Mouse (Mus musculus): ENCODE measurements around the gene Adgrb2. TPM values are rescaled to one million over a fixed set of nuclear protein-coding genes. Genes with fewer than 3 reads are reported as not detected.

Adgrb2 gene
- polyA plus RNA-seq (2014; fragmentation: Illumina TruSeq; extraction: RNeasy Lipid Tissue Mini Kit (QIAGEN cat#74804); ENCODE audit: low read depth, low replicate concordance) = not detected

GRCm38 (mm10) chr4:129984421-129985061, at the start of gene Adgrb2:
Gene Adgrb2, plus strand, starts transcription at chr4:129984870.

DNA sequence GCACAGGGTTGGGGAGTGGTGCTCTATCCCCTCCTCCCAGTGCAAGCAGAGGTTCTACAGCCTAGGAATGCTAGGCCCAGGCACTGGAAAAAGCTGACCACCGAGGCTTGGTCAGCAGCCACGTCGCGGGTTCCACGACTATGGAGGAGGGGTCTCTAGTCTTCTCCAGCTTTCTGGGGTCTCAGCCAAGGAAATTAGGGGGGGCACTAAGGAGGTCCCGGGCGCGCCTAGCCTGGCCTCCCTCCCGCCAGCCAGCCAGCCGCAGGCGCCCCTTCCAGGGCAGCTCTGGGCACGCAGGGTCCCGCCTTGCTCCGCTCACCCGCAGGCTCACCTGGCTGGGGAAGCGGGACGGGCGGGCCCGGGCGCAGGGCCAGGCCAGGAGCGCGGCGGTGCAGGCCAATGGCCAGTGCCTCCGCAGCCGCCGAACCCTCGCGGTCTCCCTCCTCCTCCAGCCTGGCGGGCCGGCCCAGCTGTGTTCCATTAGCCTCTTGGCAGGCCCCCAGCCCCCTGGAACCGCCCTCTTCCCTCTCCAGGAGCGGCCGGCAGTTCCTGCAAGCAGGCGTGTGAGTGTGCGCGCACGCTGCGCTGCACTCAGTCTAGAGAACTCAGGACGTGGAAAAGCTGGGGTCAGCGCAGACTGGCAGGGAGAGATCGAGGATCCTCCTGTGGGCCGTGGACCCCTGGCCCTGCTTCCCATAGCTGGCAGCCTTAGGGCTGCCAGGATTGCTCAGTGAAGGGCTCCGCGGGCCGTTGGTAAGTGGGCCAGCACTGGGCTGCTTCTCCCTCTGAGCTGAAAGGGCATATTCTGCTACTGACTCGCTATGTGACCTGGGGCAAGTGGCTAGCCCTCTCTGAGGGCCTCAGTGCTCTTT, 62.9 kb downstream of the Adgrb2 start, which contains the start of gene Col16a1:
TSS of gene Col16a1 (plus strand) at position 510 of the 872 bp plus-strand sequence.

Other genes starting within 250 kb of the Adgrb2 start
- gene Khdrbs1, start 242.6 kb upstream of the Adgrb2 start, polyA plus RNA-seq (2014; fragmentation: Illumina TruSeq; extraction: RNeasy Lipid Tissue Mini Kit (QIAGEN cat#74804); ENCODE audit: low read depth, low replicate concordance) = 186 TPM
- 2,725 TPM for gene Ptp4a2, start 173.7 kb upstream of the Adgrb2 start, polyA plus RNA-seq (2014; fragmentation: Illumina TruSeq; extraction: RNeasy Lipid Tissue Mini Kit (QIAGEN cat#74804); ENCODE audit: low read depth, low replicate concordance)
- gene Spocd1, start 55.6 kb upstream of the Adgrb2 start, polyA plus RNA-seq (2014; fragmentation: Illumina TruSeq; extraction: RNeasy Lipid Tissue Mini Kit (QIAGEN cat#74804); ENCODE audit: low read depth, low replicate concordance) = not detected
- gene Col16a1, start 63.0 kb downstream of the Adgrb2 start, polyA plus RNA-seq (2014; fragmentation: Illumina TruSeq; extraction: RNeasy Lipid Tissue Mini Kit (QIAGEN cat#74804); ENCODE audit: low read depth, low replicate concordance) = 1.5 TPM
- gene Pef1, start 117.7 kb downstream of the Adgrb2 start, polyA plus RNA-seq (2014; fragmentation: Illumina TruSeq; extraction: RNeasy Lipid Tissue Mini Kit (QIAGEN cat#74804); ENCODE audit: low read depth, low replicate concordance) = 7.4 TPM
- gene Hcrtr1, start 154.5 kb downstream of the Adgrb2 start, polyA plus RNA-seq (2014; fragmentation: Illumina TruSeq; extraction: RNeasy Lipid Tissue Mini Kit (QIAGEN cat#74804); ENCODE audit: low read depth, low replicate concordance) = not detected
- gene Tinagl1, start 190.3 kb downstream of the Adgrb2 start, polyA plus RNA-seq (2014; fragmentation: Illumina TruSeq; extraction: RNeasy Lipid Tissue Mini Kit (QIAGEN cat#74804); ENCODE audit: low read depth, low replicate concordance) = 16.1 TPM
- not detected for gene Gm853, start 237.5 kb downstream of the Adgrb2 start, polyA plus RNA-seq (2014; fragmentation: Illumina TruSeq; extraction: RNeasy Lipid Tissue Mini Kit (QIAGEN cat#74804); ENCODE audit: low read depth, low replicate concordance)